ENCODE assay signal across 8 mouse cellular contexts in the genomic region with DNA sequence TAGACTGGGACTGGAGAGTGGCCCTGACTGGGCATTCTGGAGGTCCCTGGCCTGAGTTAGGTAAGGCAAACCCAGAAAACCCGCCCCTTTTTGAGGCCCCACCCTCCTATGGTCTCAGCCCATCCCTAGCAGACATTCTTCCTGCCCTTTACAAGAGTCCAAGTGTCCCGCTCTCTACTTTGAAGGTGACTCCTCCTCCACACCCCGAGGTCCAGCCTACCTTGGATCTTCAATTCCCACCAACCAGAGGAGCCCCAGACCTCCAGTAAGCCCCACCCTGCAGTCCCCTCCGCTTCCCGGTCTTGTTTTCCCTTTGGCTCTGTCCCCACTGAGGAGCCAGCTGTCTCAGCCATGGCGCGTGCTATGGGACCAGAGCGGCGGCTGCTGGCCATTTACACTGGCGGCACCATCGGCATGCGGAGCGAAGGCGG. TPM values are rescaled to one million over a fixed set of nuclear protein-coding genes. Genes with fewer than 3 reads are reported as not detected.
DNase-seq lines count a peak whose midpoint lies in the region; ATAC-seq and TF ChIP-seq lines count a peak whose summit lies in the region.

A gene (plus strand): TSS at position 139 of the 431 bp plus-strand sequence.

- H3K4me1 ChIP-seq in lung, embryonic 14.5 days (ENCODE audit: insufficient read depth): no peaks in the 10 kb centered on the region
- H3K4me1 ChIP-seq in heart, embryonic 14.5 days (ENCODE audit: control insufficient read depth in 2 of 2, insufficient read depth in 2 of 2, low read length in 2 of 2): peaks cover 7 to 8% of the 10 kb centered on the region in 2 experiments; a peak in 3 of 4 replicates
- H3K4me1 ChIP-seq in neural tube, embryonic 13.5 days (replicated peaks): peaks cover 6% of the 10 kb centered on the region

- TF ChIP-seq CTCF in lung, embryonic 14.5 days (IDR thresholded peaks at IDR 0.05; ENCODE audit: low read depth): no peak

- H3K27me3 ChIP-seq in lung, embryonic 14.5 days (ENCODE audit: insufficient read depth, low read length): no peaks in the 10 kb centered on the region
- H3K27me3 ChIP-seq in heart, embryonic 14.5 days (ENCODE audit: control insufficient read depth, insufficient read depth, low read length): peaks cover 14% of the 10 kb centered on the region
- peaks cover 16% of the 10 kb centered on the region for H3K27me3 ChIP-seq in neural tube, embryonic 13.5 days

- under 1% methylated on average over 14 of the region's 14 CpGs for WGBS in lung, embryonic 14.5 days
- 2% methylated on average over 14 of the region's 14 CpGs for WGBS in heart, embryonic 14.5 days
- 1% methylated on average over 14 of the region's 14 CpGs for WGBS in neural tube, embryonic 13.5 days

- DNase-seq in lung, embryonic 14.5 days: peak; percentile 73
- no peak for DNase-seq in lung, postnatal 36 days
- DNase-seq in kidney, postnatal 14 days: peak; percentile 63
- no peak for DNase-seq in right cerebral cortex, postnatal 4 days
- DNase-seq in frontal cortex, postnatal 14 days (ENCODE audit: low spot score in 2 of 2): no peak
- no peak for DNase-seq in ovary, postnatal 10 days (ENCODE audit: low spot score)

- no peaks in the 10 kb centered on the region for H3K36me3 ChIP-seq in lung, embryonic 14.5 days (ENCODE audit: insufficient read depth)
- no peaks in the 10 kb centered on the region for H3K36me3 ChIP-seq in heart, embryonic 14.5 days (ENCODE audit: control insufficient read depth, insufficient read depth, low read length)
- no peaks in the 10 kb centered on the region for H3K36me3 ChIP-seq in neural tube, embryonic 13.5 days

- ATAC-seq in lung, embryonic 14.5 days (ENCODE audit: insufficient read depth): peak; percentile 90
- 0 out of 2 replicates have a peak, but pooled peaks have one; percentile 33 for ATAC-seq in heart, embryonic 14.5 days (ENCODE audit: insufficient number of reproducible peaks, insufficient read depth, low FRiP score, low read depth)
- no peak for ATAC-seq in neural tube, embryonic 13.5 days (ENCODE audit: low read depth)

- H3K4me2 ChIP-seq in lung, embryonic 14.5 days: peak within 1 kb of the TSS; percentile 56
- peak within 1 kb of the TSS; percentile 58 for H3K4me2 ChIP-seq in heart, embryonic 14.5 days (ENCODE audit: low read length)
- H3K4me2 ChIP-seq in neural tube, embryonic 13.5 days: peak within 1 kb of the TSS; percentile 33

- H3K27ac ChIP-seq in lung, embryonic 14.5 days (ENCODE audit: low read depth): no peak within 1 kb of the TSS
- no peak within 1 kb of the TSS for H3K27ac ChIP-seq in heart, embryonic 14.5 days (replicated peaks in 1 of 2; ENCODE audit: control insufficient read depth in 1 of 2, insufficient read depth in 1 of 2, low read depth in 2 of 2, low read length in 2 of 2)
- H3K27ac ChIP-seq in neural tube, embryonic 13.5 days (replicated peaks): no peak within 1 kb of the TSS

- no peak within 1 kb of the TSS for H3K9ac ChIP-seq in lung, embryonic 14.5 days
- no peak within 1 kb of the TSS for H3K9ac ChIP-seq in heart, embryonic 14.5 days (ENCODE audit: low read length)
- H3K9ac ChIP-seq in neural tube, embryonic 13.5 days: no peak within 1 kb of the TSS; the same call in 1 of the 2 replicates

- peak within 1 kb of the TSS; percentile 29 for H3K4me3 ChIP-seq in lung, embryonic 14.5 days (ENCODE audit: low read depth, low read length)
- peak within 1 kb of the TSS; percentile 11 to 18; a peak in 3 of 4 replicates for H3K4me3 ChIP-seq in heart, embryonic 14.5 days (ENCODE audit: control insufficient read depth in 1 of 2, insufficient read depth in 1 of 2, low read depth in 1 of 2, low read length in 2 of 2)
- H3K4me3 ChIP-seq in neural tube, embryonic 13.5 days: no peak within 1 kb of the TSS

- H3K9me3 ChIP-seq in lung, embryonic 14.5 days (ENCODE audit: low read depth, low read length): no peaks in the 10 kb centered on the region
- no peaks in the 10 kb centered on the region for H3K9me3 ChIP-seq in heart, embryonic 14.5 days (ENCODE audit: control insufficient read depth, low read length)
- no peaks in the 10 kb centered on the region for H3K9me3 ChIP-seq in neural tube, embryonic 13.5 days

RNA-seq across cellular contexts. Expression of the gene that starts here (rescaled TPM):
- polyA plus RNA-seq in lung, embryonic 14.5 days (2014; fragmentation: Nextera tagmentation; extraction: Ambion mirVana): 1.6 TPM in 2 replicates
- polyA plus RNA-seq in heart, embryonic 14.5 days (2014; fragmentation: Nextera tagmentation; extraction: Ambion mirVana): 0.15 TPM in 1 of 2 replicates, not detected in the other
- polyA plus RNA-seq in neural tube, embryonic 13.5 days (2015; fragmentation: Nextera tagmentation; extraction: Ambion mirVana): 0.25 and 0.29 TPM in 2 replicates

Comparison
In these comparisons a context has a peak if more than half of its experiments do, and no peak if none do; other contexts are left out.
1. DNase-seq: peak in lung, embryonic 14.5 days (single experiment) and kidney, postnatal 14 days (single experiment); none in lung, postnatal 36 days (single experiment), right cerebral cortex, postnatal 4 days (single experiment), frontal cortex, postnatal 14 days (0 of 2) and ovary, postnatal 10 days (single experiment).
2. Peak in ATAC-seq, H3K4me3 ChIP-seq and H3K4me2 ChIP-seq in heart, embryonic 14.5 days; RNA of the gene not detected or under 1 TPM.
3. Peak in every context shown above with its lines, with median percentiles within 50 percentile points of each other: H3K4me2 ChIP-seq.